Mouse (Mus musculus) CD4-positive, CD25-positive, alpha-beta regulatory T cell, adult 2 months (primary cell): ENCODE measurements around the gene Opa1.

Source experiments
- DNase-seq: peaks from one replicate; pipeline ENCODE4 v3.0.0-alpha.2; 2012; ENCODE audit warnings: low read depth, low spot score

Gene Opa1

GRCm38 (mm10) chr16:29656187-29656825, 77.2 kb downstream of the Opa1 start:
- DNase-seq: no peak

- no peak for DNase-seq
Measured at GRCm38 (mm10) chr16:29656901-29657300, 77.8 kb downstream of the Opa1 start.

GRCm38 (mm10) chr16:29657650-29658548, 78.8 kb downstream of the Opa1 start:
- DNase-seq: peak; percentile 2

GRCm38 (mm10) chr16:29659101-29659810, 80.1 kb downstream of the Opa1 start:
- DNase-seq: no peak

- DNase-seq: no peak
Measured at GRCm38 (mm10) chr16:29663042-29663758, 84.1 kb downstream of the Opa1 start.

- DNase-seq: no peak
Measured at GRCm38 (mm10) chr16:29664392-29664791, 85.3 kb downstream of the Opa1 start.

GRCm38 (mm10) chr16:29666991-29667701, 88.0 kb downstream of the Opa1 start:
- DNase-seq: no peak

GRCm38 (mm10) chr16:29667702-29668061, 88.5 kb downstream of the Opa1 start:
- no peak for DNase-seq

GRCm38 (mm10) chr16:29668451-29668850, 89.3 kb downstream of the Opa1 start:
- DNase-seq: no peak

- no peak for DNase-seq
Measured at GRCm38 (mm10) chr16:29670806-29671205, 91.7 kb downstream of the Opa1 start.

- DNase-seq: no peak
Measured at GRCm38 (mm10) chr16:29673230-29673629, 94.1 kb downstream of the Opa1 start.

- DNase-seq: no peak
Measured at GRCm38 (mm10) chr16:29679607-29680006, 100.5 kb downstream of the Opa1 start.

- no peak for DNase-seq
Measured at GRCm38 (mm10) chr16:29680548-29681175, 101.5 kb downstream of the Opa1 start.

GRCm38 (mm10) chr16:29682555-29683431, 103.7 kb downstream of the Opa1 start:
- DNase-seq: no peak

GRCm38 (mm10) chr16:29683563-29683962, 104.4 kb downstream of the Opa1 start:
- DNase-seq: no peak

- no peak for DNase-seq
Measured at GRCm38 (mm10) chr16:29684111-29684510, 105.0 kb downstream of the Opa1 start.

GRCm38 (mm10) chr16:29684641-29685040, 105.5 kb downstream of the Opa1 start:
- no peak for DNase-seq

- DNase-seq: no peak
Measured at GRCm38 (mm10) chr16:29686141-29686540, 107.0 kb downstream of the Opa1 start.
